Mouse (Mus musculus): ENCODE results near the gene Gstm3.
"Not testable (repeated sequence)": the region's sequence is repeated elsewhere in the genome, so short reads cannot be mapped to it uniquely, and the experiment has no call there.

The Gstm3 gene

GRCm38 (mm10) chr3:107968724-107969395 lies at the start of gene Gstm3:
Gene Gstm3 (minus strand): TSS chr3:107969283.
- no peak for DNase-seq (ENCODE audit: low spot score in 2 of 2)

- DNase-seq (ENCODE audit: low spot score in 2 of 2) = no peak
These were observed 49.2 kb upstream of the Gstm3 start for GRCm38 (mm10) chr3:108018190-108018820.

- peak; percentile 76 to 88 for DNase-seq (ENCODE audit: low spot score in 2 of 2)
These were observed 48.5 kb upstream of the Gstm3 start, which contains the start of gene Gstm1 for GRCm38 (mm10) chr3:108017473-108018189. Gene Gstm1 (minus strand): TSS chr3:108017973.

GRCm38 (mm10) chr3:108016468-108016867 lies 47.4 kb upstream of the Gstm3 start:
- DNase-seq (ENCODE audit: low spot score in 2 of 2) = not testable (repeated sequence)

- no peak for DNase-seq (ENCODE audit: low spot score in 2 of 2)
These were observed 45.9 kb upstream of the Gstm3 start for GRCm38 (mm10) chr3:108014974-108015346.

GRCm38 (mm10) chr3:108014098-108014973 lies 45.3 kb upstream of the Gstm3 start:
- DNase-seq (ENCODE audit: low spot score in 2 of 2) = no peak

GRCm38 (mm10) chr3:108013331-108013871 lies 44.3 kb upstream of the Gstm3 start:
- peak; percentile 24 to 44 for DNase-seq (ENCODE audit: low spot score in 2 of 2)

- DNase-seq (ENCODE audit: low spot score in 2 of 2) = no peak
These were observed 42.5 kb upstream of the Gstm3 start for GRCm38 (mm10) chr3:108011558-108011957.

- DNase-seq (ENCODE audit: low spot score in 2 of 2) = no peak
These were observed 41.2 kb upstream of the Gstm3 start for GRCm38 (mm10) chr3:108010286-108010685.

GRCm38 (mm10) chr3:108002021-108002420 lies 32.9 kb upstream of the Gstm3 start:
- no peak for DNase-seq (ENCODE audit: low spot score in 2 of 2)

GRCm38 (mm10) chr3:107999491-107999890 lies 30.4 kb upstream of the Gstm3 start:
- DNase-seq (ENCODE audit: low spot score in 2 of 2) = no peak

GRCm38 (mm10) chr3:107998591-107998990 lies 29.5 kb upstream of the Gstm3 start:
- no peak for DNase-seq (ENCODE audit: low spot score in 2 of 2)

GRCm38 (mm10) chr3:107996576-107996975 lies 27.5 kb upstream of the Gstm3 start:
- DNase-seq (ENCODE audit: low spot score in 2 of 2) = no peak

- DNase-seq (ENCODE audit: low spot score in 2 of 2) = not testable (repeated sequence)
These were observed 26.9 kb upstream of the Gstm3 start for GRCm38 (mm10) chr3:107995974-107996373.

- no peak for DNase-seq (ENCODE audit: low spot score in 2 of 2)
These were observed 17.0 kb upstream of the Gstm3 start, which contains the start of gene Gstm2 for GRCm38 (mm10) chr3:107986041-107986562. Gene Gstm2 (minus strand): TSS chr3:107986453.

- DNase-seq (ENCODE audit: low spot score in 2 of 2) = not testable (repeated sequence)
These were observed 16.1 kb upstream of the Gstm3 start for GRCm38 (mm10) chr3:107985141-107985540.

GRCm38 (mm10) chr3:107984471-107984870 lies 15.4 kb upstream of the Gstm3 start:
- no peak for DNase-seq (ENCODE audit: low spot score in 2 of 2)

- DNase-seq (ENCODE audit: low spot score in 2 of 2) = no peak
These were observed 14.7 kb upstream of the Gstm3 start for GRCm38 (mm10) chr3:107983771-107984170.

- no peak for DNase-seq (ENCODE audit: low spot score in 2 of 2)
These were observed 13.6 kb upstream of the Gstm3 start for GRCm38 (mm10) chr3:107982726-107983125.

- no peak for DNase-seq (ENCODE audit: low spot score in 2 of 2)
These were observed 12.2 kb upstream of the Gstm3 start for GRCm38 (mm10) chr3:107981261-107981660.

GRCm38 (mm10) chr3:107977691-107978090 lies 8.6 kb upstream of the Gstm3 start:
- DNase-seq (ENCODE audit: low spot score in 2 of 2) = no peak
